Mouse (Mus musculus) central nervous system, embryonic 14 days (tissue): ENCODE measurements around the gene Ly6g5c. TPM values are rescaled to one million over a fixed set of nuclear protein-coding genes. Genes with fewer than 3 reads are reported as not detected.

Source experiments
- polyA plus RNA-seq: library from polyadenylated mRNA; depleted of rRNA; stranded (reverse); fragments of >200 nt; gene quantifications from 2 replicates; pipeline ENCODE4 v1.2.3, GENCODE M21; 2012; rRNA removed

The Ly6g5c gene
- not detected in 2 replicates for polyA plus RNA-seq

GRCm38 (mm10) chr17:35108097-35108496 lies at the start of gene Ly6g5c:
Gene Ly6g5c (plus strand): TSS chr17:35108279.

DNA sequence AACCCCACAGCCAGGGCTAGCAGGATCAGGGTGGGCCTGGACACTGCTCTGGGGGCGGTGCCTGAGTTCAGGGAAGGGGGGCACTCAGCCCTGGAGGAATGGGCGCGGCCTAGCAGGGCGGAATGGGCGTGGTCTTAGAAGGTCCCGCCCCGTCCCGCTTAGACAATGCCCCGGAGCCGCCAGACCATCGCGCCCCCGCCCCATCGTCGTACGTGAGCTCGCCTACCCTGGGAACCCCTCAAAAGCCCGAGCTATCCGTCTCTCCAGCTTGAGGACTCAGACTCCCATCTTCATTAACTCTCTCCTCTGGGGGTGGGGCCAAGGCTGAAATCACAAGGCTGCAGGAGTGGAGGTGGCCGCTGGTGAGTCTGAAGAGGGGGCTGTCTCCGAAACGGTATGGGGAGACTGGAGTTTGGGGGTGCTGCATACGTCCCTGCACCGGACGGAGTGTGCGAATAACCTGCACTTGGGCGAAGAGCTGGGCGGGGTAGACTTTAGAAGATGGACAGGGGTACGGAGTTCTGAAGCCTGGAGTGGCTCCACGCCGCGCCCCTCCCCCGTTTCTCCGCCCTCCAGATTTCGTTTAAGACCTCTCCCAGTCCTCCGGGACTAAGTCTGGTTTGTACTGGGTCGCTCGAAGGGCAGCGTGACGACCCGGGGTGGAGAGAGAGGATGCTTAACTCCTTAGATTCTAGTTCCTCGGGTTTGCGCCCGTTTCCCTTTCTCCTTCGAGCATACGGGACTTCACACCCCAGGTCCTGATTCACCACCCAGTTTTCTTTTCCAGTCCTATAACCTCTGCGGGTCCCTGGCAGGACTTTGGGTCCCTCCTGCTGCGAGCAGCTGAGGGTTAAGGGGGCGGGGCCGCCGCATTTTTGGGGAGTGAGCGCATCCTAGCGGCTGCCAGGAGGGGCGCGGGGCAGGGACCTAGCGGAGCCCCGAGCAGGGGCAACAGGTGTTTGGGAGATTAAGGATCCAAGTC lies 48.9 kb upstream of the Ly6g5c start, which contains the start of gene Ddah2:
Gene Ddah2, plus strand, starts transcription at position 125 of the 982 bp plus-strand sequence.

DNA sequence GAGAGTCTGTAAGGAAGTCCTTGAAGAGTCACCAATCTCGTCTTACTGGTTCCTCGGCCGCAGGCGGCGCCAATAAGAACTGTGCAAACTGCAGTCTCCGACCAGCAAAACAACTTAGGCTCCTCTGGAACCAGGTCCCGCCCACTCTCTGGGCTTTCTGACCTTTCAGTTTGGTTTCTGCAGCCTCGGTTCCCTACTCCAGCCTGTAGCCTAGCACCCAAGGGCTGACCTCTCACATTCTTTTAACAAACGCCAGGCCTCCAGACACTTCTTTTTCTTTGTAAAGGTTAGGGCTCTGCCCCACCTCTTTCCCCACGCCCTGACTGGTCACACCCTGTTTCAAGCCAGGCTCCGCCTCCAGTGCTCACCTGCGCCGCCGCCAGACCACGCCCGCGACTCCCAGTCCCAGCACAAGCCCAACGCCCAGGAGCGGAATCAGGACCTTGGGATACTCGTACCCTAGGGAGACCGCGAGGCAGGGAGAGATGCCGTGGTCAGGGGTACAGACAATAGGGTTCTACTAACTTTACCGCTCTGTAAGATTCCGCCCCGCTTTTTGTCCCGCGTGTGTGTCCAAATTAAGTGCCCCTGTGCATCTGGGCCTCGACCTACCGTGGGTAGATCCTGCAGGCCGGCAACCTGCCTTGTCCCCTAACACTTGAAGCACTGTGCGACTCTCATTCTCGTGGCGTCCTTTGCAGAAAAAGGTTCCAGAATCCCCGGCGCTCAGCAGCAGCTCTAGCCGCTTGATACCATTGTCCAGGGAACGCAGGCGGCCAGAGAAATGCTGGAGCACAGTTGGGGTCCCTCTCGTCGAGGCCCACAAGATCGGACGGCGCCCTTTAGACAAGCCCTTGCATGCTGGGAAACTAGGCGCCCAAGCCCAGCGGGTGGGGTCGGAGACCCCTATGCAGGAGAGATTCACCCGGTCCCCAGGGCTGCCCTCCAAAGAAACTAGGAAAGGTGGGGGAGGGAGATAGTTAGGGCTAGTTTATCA lies 42.8 kb upstream of the Ly6g5c start, which contains the start of gene Ly6g6c:
Gene Ly6g6c, plus strand, starts transcription at position 438 of the 997 bp plus-strand sequence.

DNA sequence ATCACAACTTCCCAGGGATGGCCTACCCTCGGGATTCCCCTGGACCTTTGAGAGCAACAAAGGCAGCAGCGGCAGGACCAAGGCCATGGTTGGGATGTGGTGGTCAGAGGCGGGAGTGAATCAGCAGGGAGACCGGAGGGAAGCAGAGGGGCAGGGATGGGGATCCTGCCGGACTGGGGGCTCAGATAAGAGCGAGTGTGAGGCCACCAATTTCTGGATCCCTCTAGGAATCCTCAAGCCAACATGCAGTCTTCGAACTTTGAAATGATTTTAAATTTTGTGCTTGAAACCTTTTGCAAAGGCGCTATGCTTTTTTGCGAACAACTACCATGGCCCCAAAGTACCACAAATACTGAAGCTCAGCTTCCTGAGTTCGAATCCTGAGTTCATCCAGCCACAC lies 42.0 kb upstream of the Ly6g5c start, which contains the start of gene Mpig6b:
Gene Mpig6b, minus strand, starts transcription at position 101 of the 400 bp plus-strand sequence.

GRCm38 (mm10) chr17:35076507-35077176 lies 31.4 kb upstream of the Ly6g5c start, which contains the start of gene Ly6g6e:
Gene Ly6g6e (plus strand): TSS chr17:35076902.

GRCm38 (mm10) chr17:35077786-35078233 lies 30.3 kb upstream of the Ly6g5c start, which contains the start of gene Ly6g6d:
Gene Ly6g6d (minus strand): TSS chr17:35078065.

GRCm38 (mm10) chr17:35085208-35085865 lies 22.7 kb upstream of the Ly6g5c start, which contains the start of gene Ly6g6f:
Gene Ly6g6f (minus strand): TSS chr17:35085610.

GRCm38 (mm10) chr17:35088825-35089644 lies 19.0 kb upstream of the Ly6g5c start, which contains the start of gene Abhd16a:
Gene Abhd16a (plus strand): TSS chr17:35089263.

DNA sequence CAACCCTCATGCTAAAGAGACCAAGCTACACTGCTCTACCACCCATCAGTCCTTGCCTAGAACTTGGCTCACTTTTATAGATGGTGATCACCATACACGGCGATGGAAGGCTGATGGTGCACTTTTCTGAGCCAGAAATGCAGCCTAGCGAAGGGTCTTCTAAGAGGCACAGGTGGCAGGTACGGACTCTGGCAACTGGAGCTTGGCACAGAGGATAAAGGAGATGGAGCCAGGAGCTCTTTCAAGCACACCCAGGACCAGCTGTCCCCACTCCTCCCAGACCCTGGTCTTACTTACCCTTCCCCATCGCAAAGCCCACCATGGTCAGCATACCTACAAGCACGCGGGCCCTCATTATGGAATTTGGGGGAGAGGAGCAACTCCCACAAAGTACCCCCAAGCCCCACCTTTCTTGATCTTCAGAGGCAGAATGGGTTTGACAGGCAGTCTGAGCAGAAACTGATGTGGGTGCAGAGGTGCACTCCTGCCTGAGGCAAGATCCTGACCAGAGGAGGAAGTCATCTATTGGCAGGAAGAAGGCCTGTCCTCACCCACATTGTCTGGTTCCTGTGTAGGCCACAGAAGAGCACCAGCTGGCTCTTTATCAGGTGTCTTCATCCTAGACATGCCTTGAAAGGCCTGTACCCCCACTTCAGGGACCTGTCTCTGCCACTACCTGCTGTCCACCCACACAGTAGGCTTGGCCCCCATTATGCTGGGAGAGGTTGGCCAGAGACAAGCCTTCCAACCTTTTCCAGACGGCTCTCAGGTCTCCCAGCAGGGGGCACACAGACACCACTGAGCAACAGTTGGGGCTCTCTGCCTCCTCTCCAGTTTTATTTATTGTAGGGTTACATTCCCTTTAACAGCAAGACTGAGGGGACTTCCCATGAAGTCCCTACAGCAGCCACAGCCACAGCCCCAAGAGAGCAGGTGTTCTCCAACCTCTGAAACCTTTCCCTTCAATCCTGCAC lies 7.3 kb downstream of the Ly6g5c start, which contains the start of gene Ly6g5b:
Gene Ly6g5b, minus strand, starts transcription at position 383 of the 974 bp plus-strand sequence.

DNA sequence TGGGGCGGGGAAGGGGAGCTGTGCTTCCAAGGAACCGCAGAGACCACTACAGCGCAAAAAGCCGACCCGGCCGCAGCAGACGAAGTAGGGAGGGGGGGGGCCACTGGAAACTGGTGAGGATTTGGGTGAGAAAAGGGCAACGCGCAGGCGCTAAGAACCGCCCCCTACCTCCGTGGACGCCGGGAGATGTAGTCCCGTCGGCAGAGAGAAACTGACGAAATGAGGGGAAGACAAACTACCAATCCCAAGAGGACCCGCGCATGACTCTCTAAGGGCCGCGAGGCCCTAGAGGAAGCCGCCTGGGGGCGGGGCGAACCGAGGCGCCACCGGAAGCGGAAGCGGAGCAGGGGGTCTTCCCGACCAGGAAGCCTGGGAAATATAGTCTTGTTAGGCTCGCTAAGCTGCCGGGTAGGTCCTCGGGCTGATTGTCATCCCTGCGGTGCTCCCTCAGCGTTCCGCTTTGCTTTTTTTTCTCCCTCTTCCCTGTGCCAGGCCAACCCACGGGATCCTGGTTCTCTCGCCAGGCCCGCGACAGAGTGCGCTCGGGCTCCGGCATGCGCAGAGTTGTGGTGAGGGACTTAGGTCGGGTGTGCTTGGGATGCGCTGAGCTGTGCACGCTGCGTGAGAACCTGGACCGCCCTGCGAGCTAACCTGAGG lies 13.2 kb downstream of the Ly6g5c start, which contains the start of gene Gpank1:
Gene Gpank1, plus strand, starts transcription at position 313 of the 657 bp plus-strand sequence.

DNA sequence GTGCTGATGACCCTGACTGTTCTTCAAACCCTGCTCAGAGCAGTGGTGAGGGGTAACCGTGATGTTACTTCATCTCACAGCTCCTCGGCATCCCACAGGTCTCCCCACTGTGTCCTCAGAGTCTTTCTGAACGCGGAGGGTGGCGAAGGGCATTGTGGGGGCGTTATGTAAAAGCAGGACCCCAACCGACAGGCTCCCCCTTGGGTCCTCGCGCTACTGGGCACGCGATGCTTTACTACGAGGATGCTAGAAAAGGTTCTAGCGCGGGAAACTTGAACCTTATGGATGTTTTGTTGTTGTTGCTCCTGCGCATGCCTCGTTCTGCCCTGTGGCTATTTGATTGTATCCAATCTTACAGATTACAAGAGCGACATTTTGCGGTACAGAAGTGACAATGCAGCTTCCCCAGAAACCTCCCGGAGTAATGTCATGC lies 13.8 kb downstream of the Ly6g5c start, which contains the start of gene Csnk2b:
Gene Csnk2b, minus strand, starts transcription at position 183 of the 433 bp plus-strand sequence.

GRCm38 (mm10) chr17:35126206-35126611 lies 18.1 kb downstream of the Ly6g5c start, which contains the start of gene D17H6S53E:
Gene D17H6S53E (plus strand): TSS chr17:35126373.

GRCm38 (mm10) chr17:35131500-35132173 lies 23.6 kb downstream of the Ly6g5c start, which contains the start of gene Apom:
Gene Apom (minus strand): TSS chr17:35132050.

GRCm38 (mm10) chr17:35134801-35135590 lies 26.9 kb downstream of the Ly6g5c start, which contains the start of gene Bag6:
Gene Bag6 (plus strand): TSS chr17:35135178.

